Mouse (Mus musculus) erythroblast, embryonic 14.5 days (primary cell): ENCODE measurements around the gene Snrpd2. TPM values are rescaled to one million over a fixed set of nuclear protein-coding genes. Genes with fewer than 3 reads are reported as not detected.

Experiments
- H3K27me3 ChIP-seq: 2 replicates; pipeline ENCODE4 v1.6.1; 2012; ENCODE audit warnings: inconsistent platforms; ENCODE audit not compliant: control insufficient read depth
- H3K36me3 ChIP-seq: 2 replicates; pipeline ENCODE4 v1.6.1; 2012; ENCODE audit warnings: mild to moderate bottlenecking, inconsistent platforms; ENCODE audit not compliant: control insufficient read depth
- H3K4me1 ChIP-seq: 2 replicates; pipeline ENCODE4 v1.6.1; 2012; ENCODE audit warnings: inconsistent platforms; ENCODE audit not compliant: control insufficient read depth
- H3K4me3 ChIP-seq: replicated peaks from 2 replicates; pipeline ENCODE3; 2012; ENCODE audit warnings: moderate library complexity, mild to moderate bottlenecking, inconsistent platforms
- H3K9me3 ChIP-seq: 2 replicates; pipeline ENCODE4 v1.6.1; 2012; ENCODE audit warnings: low read length, inconsistent platforms, mixed read lengths; ENCODE audit not compliant: control insufficient read depth
- GATA1 ChIP-seq: IDR thresholded peaks from 2 replicates; pipeline ENCODE4 v1.6.1; 2012; ENCODE audit warnings: low read length, inconsistent platforms, mixed read lengths
- TAL1 ChIP-seq: IDR thresholded peaks from 3 replicates; pipeline ENCODE4 v1.6.1; 2012; ENCODE audit warnings: low read length, inconsistent platforms, mixed read lengths
- polyA plus RNA-seq: library from polyadenylated mRNA; stranded (reverse); fragments of >175 nt; gene quantifications from 2 replicates; pipeline ENCODE4 v1.2.3, GENCODE M21; 2012

Gene Snrpd2
- polyA plus RNA-seq, 1 experiment: 9.5 TPM

DNA sequence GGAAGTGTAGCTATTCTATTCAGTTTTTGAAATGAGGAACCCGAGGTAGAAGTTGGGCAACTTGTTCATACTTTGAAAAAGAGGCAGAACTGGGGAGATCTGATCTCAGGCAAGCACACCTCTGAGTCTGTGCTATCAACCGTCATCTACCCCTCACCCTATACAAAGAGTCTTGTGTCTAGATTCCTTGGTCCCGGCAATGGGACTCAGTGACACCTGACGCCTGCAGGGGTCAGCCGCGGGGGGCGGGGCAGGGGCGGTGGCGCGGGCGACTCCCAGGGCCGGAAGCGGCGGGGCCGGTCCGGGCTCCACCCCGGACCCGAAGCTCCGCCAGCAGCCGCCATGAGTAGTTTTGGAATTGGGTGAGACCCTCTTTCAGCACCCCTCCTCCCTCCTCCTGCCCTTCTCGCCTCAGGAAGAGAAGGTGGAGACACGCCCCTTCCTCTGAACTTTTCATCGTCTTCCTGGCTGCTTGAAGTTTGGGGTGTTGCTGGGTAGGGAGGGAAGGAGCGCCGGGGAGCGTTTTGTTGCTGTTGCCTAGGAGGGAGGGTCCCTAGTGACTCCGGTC lies 31.4 kb downstream of the Snrpd2 start:
- peak overlapping the region; percentile 67 for H3K4me3 ChIP-seq
- H3K4me1 ChIP-seq: peaks cover 45% of the 10 kb centered on the region
- H3K9me3 ChIP-seq: peaks cover 9% of the 10 kb centered on the region
- no peak for TF ChIP-seq TAL1
- TF ChIP-seq GATA1: no peak
- H3K27me3 ChIP-seq: peaks cover 57% of the 10 kb centered on the region
- peaks cover 2% of the 10 kb centered on the region; the same call in 1 of the 2 replicates for H3K36me3 ChIP-seq

DNA sequence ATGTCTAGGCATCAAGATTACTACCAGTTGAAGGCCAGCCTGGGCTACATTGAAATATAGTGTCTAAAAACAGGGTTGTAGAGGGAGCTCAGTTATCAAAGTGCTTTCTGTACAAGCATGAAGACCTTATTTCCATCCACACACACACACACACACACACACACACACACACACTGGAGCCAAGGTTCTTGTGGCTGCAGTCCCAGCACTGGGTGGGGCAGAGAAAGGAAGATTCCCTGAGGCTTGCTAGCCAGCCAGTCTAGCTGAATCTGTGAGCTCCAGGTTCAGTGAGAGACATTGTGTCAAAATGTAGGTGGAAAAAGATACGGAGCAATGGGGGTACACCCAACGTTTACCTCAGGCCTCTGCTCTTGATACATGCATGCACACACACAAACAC lies 34.7 kb downstream of the Snrpd2 start:
- Histone ChIP-seq H3K27me3 (peaks cover 24% of the 10 kb centered on the region), H3K9me3 (no peaks in the 10 kb centered on the region; the same call in 1 of the 2 replicates), H3K36me3 (peaks cover 2% of the 10 kb centered on the region; the same call in 1 of the 2 replicates), H3K4me1 (peaks cover 27% of the 10 kb centered on the region), H3K4me3 (no peak overlapping the region)
- TF ChIP-seq GATA1 (no peak), TAL1 (no peak)

DNA sequence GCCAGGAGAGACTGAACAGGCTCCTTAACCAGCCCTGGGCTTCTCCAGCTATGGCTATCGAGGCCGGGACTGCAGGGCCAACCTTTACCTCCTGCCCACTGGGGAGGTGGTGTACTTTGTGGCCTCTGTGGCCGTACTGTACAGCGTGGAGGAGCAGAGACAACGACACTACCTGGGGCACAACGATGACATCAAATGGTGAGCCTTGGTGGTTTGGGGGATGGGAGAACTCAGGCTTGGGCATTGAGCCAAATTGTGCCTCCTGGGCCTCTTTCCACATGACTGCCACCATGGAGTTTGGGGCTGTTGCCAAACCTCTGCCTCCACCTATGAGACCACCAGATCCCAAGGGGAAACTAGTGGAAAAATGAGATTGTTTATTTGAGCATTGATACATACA lies 35.2 kb downstream of the Snrpd2 start:
- no peaks in the 10 kb centered on the region for H3K9me3 ChIP-seq
- H3K4me1 ChIP-seq: peaks cover 22% of the 10 kb centered on the region
- peaks cover 2% of the 10 kb centered on the region; the same call in 1 of the 2 replicates for H3K36me3 ChIP-seq
- peaks cover 19% of the 10 kb centered on the region for H3K27me3 ChIP-seq
- TF ChIP-seq GATA1 (no peak), TAL1 (no peak)
- no peak overlapping the region for H3K4me3 ChIP-seq

DNA sequence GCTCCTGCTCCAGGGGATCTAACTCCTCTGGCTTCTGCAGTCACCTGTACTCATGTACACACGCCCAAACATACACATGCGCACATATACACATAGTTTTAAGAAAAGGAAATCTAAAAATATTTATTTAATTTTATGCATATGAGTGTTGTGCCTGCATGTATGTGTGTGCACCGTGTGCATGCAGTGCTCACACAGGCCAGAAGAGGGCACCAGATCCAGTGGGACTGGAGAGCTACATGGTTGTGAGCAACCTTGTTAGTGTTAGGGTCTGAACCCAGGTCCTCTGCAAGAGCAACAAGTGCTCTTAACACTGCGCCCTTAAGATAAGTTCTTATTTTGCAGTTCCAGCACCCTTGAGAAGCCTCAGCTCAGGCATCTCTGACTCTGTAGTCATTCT lies 45.2 kb downstream of the Snrpd2 start:
- peaks cover 3% of the 10 kb centered on the region; the same call in 1 of the 2 replicates for H3K9me3 ChIP-seq
- H3K36me3 ChIP-seq: peaks cover 12% of the 10 kb centered on the region; the same call in 1 of the 2 replicates
- no peak overlapping the region for H3K4me3 ChIP-seq
- TF ChIP-seq GATA1 (no peak), TAL1 (no peak)
- H3K4me1 ChIP-seq: peaks cover 4% of the 10 kb centered on the region; the same call in 1 of the 2 replicates
- no peaks in the 10 kb centered on the region for H3K27me3 ChIP-seq

- no peak for TF ChIP-seq TAL1
- TF ChIP-seq GATA1: no peak
- Histone ChIP-seq H3K9me3 (peaks cover 3% of the 10 kb centered on the region; the same call in 1 of the 2 replicates), H3K4me1 (peaks cover 4% of the 10 kb centered on the region), H3K27me3 (no peaks in the 10 kb centered on the region), H3K36me3 (peaks cover 13% of the 10 kb centered on the region; the same call in 1 of the 2 replicates), H3K4me3 (no peak overlapping the region)
These were observed 47.2 kb downstream of the Snrpd2 start for GRCm38 (mm10) chr7:19196676-19197075.

GRCm38 (mm10) chr7:19197985-19198384 lies 48.5 kb downstream of the Snrpd2 start:
- Histone ChIP-seq H3K36me3 (peaks cover 8% of the 10 kb centered on the region; the same call in 1 of the 2 replicates), H3K9me3 (peaks cover 3% of the 10 kb centered on the region; the same call in 1 of the 2 replicates), H3K27me3 (no peaks in the 10 kb centered on the region), H3K4me3 (no peak overlapping the region), H3K4me1 (peaks cover 12% of the 10 kb centered on the region)
- TF ChIP-seq TAL1: no peak
- no peak for TF ChIP-seq GATA1

GRCm38 (mm10) chr7:19201660-19202059 lies 52.1 kb downstream of the Snrpd2 start:
- H3K4me1 ChIP-seq: peaks cover 12% of the 10 kb centered on the region
- H3K27me3 ChIP-seq: no peaks in the 10 kb centered on the region
- H3K36me3 ChIP-seq: peaks cover 2% of the 10 kb centered on the region; the same call in 1 of the 2 replicates
- TF ChIP-seq GATA1: no peak
- no peak for TF ChIP-seq TAL1
- no peak overlapping the region for H3K4me3 ChIP-seq
- no peaks in the 10 kb centered on the region for H3K9me3 ChIP-seq

DNA sequence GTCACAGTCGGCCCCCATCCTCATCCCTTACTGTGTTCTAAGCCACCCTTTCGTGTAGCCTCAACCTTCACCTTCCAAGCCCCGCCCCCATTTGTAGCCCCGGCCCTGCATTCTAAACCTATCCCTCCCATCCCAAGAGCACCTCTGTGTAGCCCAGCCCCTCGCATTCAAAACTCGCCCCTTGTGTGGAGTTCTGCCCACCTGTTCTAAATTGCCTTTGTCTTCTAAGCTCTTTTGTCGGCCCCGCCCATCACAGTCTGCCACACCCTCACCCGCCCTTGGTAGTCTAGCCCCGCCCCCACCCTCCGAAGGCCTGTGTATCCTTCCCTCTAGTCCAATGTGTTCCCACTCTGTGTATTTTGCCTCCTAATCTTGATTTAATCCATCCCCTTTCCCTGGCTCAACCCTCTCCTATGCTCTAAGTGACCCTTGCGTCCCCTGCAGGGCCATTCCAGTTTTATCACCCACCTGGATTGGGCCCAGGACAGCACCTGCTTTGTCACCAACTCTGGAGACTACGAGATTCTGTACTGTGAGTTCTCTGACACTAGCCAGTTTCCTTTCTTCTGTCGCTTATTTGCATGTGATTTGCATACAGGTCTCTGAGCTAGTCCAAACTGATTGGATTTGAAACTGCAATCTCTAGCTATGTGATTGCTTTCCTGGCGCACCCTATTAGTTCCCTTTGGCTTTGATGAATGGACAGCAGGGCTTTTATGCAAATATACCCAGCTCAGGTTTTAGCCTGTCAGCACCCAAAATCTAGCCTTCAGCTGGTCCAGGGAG lies 52.7 kb downstream of the Snrpd2 start:
- H3K9me3 ChIP-seq: no peaks in the 10 kb centered on the region
- no peaks in the 10 kb centered on the region for H3K27me3 ChIP-seq
- H3K4me3 ChIP-seq: no peak overlapping the region
- TF ChIP-seq GATA1 (no peak), TAL1 (no peak)
- H3K36me3 ChIP-seq: peaks cover 2% of the 10 kb centered on the region; the same call in 1 of the 2 replicates
- H3K4me1 ChIP-seq: peaks cover 12% of the 10 kb centered on the region

Other genes starting within 250 kb of the Snrpd2 start
- gene Ccdc61, start 239.3 kb upstream of the Snrpd2 start, polyA plus RNA-seq: 3.1 and 4.5 TPM in 2 replicates
- gene Nova2, start 223.8 kb upstream of the Snrpd2 start, polyA plus RNA-seq: not detected in 2 replicates
- gene Nanos2, start 162.3 kb upstream of the Snrpd2 start, polyA plus RNA-seq: not detected in 2 replicates
- 0.02 TPM in 1 of 2 replicates, not detected in the other for gene Mypop, start 158.5 kb upstream of the Snrpd2 start, polyA plus RNA-seq
- gene Irf2bp1, start 145.7 kb upstream of the Snrpd2 start, polyA plus RNA-seq: 5.0 and 5.5 TPM in 2 replicates
- gene Foxa3, start 126.2 kb upstream of the Snrpd2 start, polyA plus RNA-seq: 0.05 and 0.07 TPM in 2 replicates
- 21.6 and 22.6 TPM in 2 replicates for gene Sympk, start 125.3 kb upstream of the Snrpd2 start, polyA plus RNA-seq
- gene Rsph6a, start 95.0 kb upstream of the Snrpd2 start, polyA plus RNA-seq: 0.06 TPM in 1 of 2 replicates, not detected in the other
- 8.5 and 10.2 TPM in 2 replicates for gene Dmwd, start 73.5 kb upstream of the Snrpd2 start, polyA plus RNA-seq
- gene Dmpk, start 65.9 kb upstream of the Snrpd2 start, polyA plus RNA-seq: 6.0 TPM in 2 replicates
- 0.23 and 0.34 TPM in 2 replicates for gene Six5, start 55.1 kb upstream of the Snrpd2 start, polyA plus RNA-seq
- gene Gm4969, start 31.4 kb upstream of the Snrpd2 start, polyA plus RNA-seq: 0.05 TPM in 1 of 2 replicates, not detected in the other
- gene Fbxo46, start 29.9 kb upstream of the Snrpd2 start, polyA plus RNA-seq: 1.9 TPM in 2 replicates
- 0.61 and 0.66 TPM in 2 replicates for gene Qpctl, start 431 bp upstream of the Snrpd2 start, polyA plus RNA-seq
- not detected in 2 replicates for gene Gipr, start 16.4 kb downstream of the Snrpd2 start, polyA plus RNA-seq
- gene Eml2, start 26.7 kb downstream of the Snrpd2 start, polyA plus RNA-seq: 0.25 and 0.57 TPM in 2 replicates
- not detected in 2 replicates for gene Gpr4, start 62.8 kb downstream of the Snrpd2 start, polyA plus RNA-seq
- gene Opa3, start 78.6 kb downstream of the Snrpd2 start, polyA plus RNA-seq: 2.1 and 2.3 TPM in 2 replicates
- gene Vasp, start 122.1 kb downstream of the Snrpd2 start, polyA plus RNA-seq: 17.7 TPM in 2 replicates
- gene Ppm1n, start 130.3 kb downstream of the Snrpd2 start, polyA plus RNA-seq: not detected in 2 replicates
- gene Rtn2, start 132.9 kb downstream of the Snrpd2 start, polyA plus RNA-seq: 0.29 and 0.44 TPM in 2 replicates
- 7.8 and 8.8 TPM in 2 replicates for gene Fosb, start 160.3 kb downstream of the Snrpd2 start, polyA plus RNA-seq
- 3.4 and 3.6 TPM in 2 replicates for gene Ercc1, start 195.1 kb downstream of the Snrpd2 start, polyA plus RNA-seq
- 0.70 and 0.83 TPM in 2 replicates for gene Cd3eap, start 209.8 kb downstream of the Snrpd2 start, polyA plus RNA-seq
- 0.96 and 1.0 TPM in 2 replicates for gene Ppp1r13l, start 210.0 kb downstream of the Snrpd2 start, polyA plus RNA-seq
- gene Ercc2, start 232.3 kb downstream of the Snrpd2 start, polyA plus RNA-seq: 1.4 and 1.6 TPM in 2 replicates